Mouse (Mus musculus) macrophage (primary cell): ENCODE results near the gene Rftn2. TPM values are rescaled to one million over a fixed set of nuclear protein-coding genes. Genes with fewer than 3 reads are reported as not detected.

Experiments used
- H3K27ac ChIP-seq: fragments of 350-480 bp; formaldehyde crosslinking; 2 replicates; pipeline ENCODE4 v1.9.0; 2021
- H3K36me3 ChIP-seq: fragments of 350-480 bp; formaldehyde crosslinking; 2 replicates; pipeline ENCODE4 v1.9.0; 2021; ENCODE audit errors: inconsistent target
- H3K4me3 ChIP-seq: fragments of 350-480 bp; formaldehyde crosslinking; 2 replicates; pipeline ENCODE4 v1.9.0; 2021; ENCODE audit errors: inconsistent target
- H3K79me2 ChIP-seq: fragments of 350-480 bp; formaldehyde crosslinking; 2 replicates; pipeline ENCODE4 v1.9.0; 2021; ENCODE audit errors: inconsistent target
- WGBS: methylation state at CpG from one replicate; pipeline ENCODE4 v1.1.7; 2026; ENCODE audit warnings: inconsistent platforms; ENCODE audit not compliant: missing documents; 5-methylcytosine and 5-hydroxymethylcytosine counted together
- polyA plus RNA-seq: library from polyadenylated mRNA; stranded (reverse); fragments of 250-400 nt; gene quantifications from 3 replicates; pipeline ENCODE4 v1.2.4, GENCODE M21; 2018; ENCODE audit warnings: inconsistent platforms

Rftn2 gene
- polyA plus RNA-seq, 1 experiment from 2014 or later, result 2.8 TPM

DNA sequence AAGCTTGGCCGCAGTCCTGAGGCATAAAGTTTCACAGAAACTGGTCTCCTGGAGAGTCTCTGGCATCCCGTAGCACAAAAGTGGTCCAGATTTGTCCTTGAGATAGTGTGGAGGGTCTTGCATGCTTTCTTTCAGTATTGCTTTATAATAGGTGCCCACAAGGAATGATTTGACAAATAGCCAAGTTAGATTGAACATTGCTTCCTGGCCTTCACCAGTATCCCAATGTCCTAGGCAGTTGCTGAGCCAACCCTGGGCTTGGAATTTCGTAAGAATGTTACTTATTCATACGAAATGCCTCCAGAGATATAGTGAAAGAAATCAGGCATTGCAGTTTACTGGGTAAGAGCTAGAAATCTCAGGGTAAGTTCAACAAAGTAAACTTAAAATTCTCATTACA lies 58.0 kb downstream of the Rftn2 start:
- no peaks in the 10 kb centered on the region for H3K79me2 ChIP-seq
- H3K27ac ChIP-seq, result no peak overlapping the region
- no peaks in the 10 kb centered on the region for H3K36me3 ChIP-seq
- 90% methylated on average over 4 of the region's 4 CpGs for WGBS
- H3K4me3 ChIP-seq, result no peak overlapping the region

DNA sequence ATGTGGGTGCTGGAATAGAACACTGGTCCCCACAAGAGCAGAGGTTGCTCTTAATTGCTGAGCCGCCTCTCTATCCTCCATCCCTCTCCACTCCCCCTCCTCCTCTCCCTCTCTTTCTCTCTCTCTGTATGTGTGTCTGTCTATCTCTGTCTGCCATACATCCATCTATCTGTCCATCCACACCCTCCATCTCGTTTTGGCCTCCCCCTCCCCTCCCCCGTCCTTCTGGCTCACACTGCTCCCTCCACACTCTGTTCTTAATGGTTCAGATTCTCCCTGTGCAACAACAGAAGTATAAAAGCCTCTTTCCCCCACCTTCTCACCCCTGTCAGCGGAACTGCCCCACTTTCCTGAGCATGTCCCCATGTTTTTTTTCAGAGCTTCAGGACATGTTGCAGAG lies 59.0 kb downstream of the Rftn2 start:
- WGBS, result 84% methylated on average over 4 of the region's 4 CpGs

DNA sequence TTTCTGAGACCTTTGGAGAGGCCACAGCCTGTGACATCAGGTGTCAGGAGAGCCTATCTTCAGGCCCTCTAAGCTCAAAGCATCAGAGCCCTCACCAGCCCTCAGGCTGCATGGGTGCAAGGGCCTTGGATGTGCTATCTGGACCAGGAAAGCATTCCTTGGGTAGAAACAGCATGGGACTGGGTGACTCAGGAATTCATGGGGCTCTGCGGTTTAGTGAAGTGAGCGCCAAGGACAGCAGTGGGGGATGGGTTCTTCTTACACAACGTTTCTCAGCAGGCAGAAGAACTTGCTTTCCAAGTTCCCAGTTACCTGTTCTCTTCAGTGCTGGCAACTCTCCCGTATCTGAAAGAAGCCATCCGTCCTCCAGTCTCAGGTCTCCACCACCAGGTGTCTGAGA lies 62.6 kb downstream of the Rftn2 start:
- Histone ChIP-seq H3K27ac (no peak overlapping the region), H3K4me3 (no peak overlapping the region), H3K36me3 (no peaks in the 10 kb centered on the region), H3K79me2 (no peaks in the 10 kb centered on the region)
- WGBS, result 61% methylated on average over 5 of the region's 5 CpGs

More for the DNA sequence above, 59.0 kb downstream of the Rftn2 start:
- no peaks in the 10 kb centered on the region for H3K79me2 ChIP-seq
- H3K27ac ChIP-seq, result no peak overlapping the region
- no peak overlapping the region for H3K4me3 ChIP-seq
- no peaks in the 10 kb centered on the region for H3K36me3 ChIP-seq

DNA sequence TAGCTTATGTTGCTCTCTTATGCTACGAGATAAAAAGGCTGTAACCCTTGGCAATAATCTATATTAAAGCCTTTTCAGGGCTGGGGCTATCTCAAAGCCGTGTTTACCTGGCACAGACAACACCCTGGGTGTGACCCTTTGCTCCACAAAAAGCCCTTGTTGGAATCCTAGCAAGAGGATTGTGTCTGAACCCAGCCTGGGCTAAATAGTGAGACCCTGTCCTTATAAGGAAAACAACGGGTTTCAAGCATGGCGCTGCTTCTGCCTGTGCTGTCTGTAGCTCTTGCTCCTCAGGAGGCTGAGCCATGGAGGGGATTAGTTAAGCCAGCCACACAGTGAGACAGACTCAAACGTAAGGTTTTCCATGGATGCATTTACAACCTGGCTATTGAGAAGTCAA lies 63.8 kb downstream of the Rftn2 start:
- H3K27ac ChIP-seq, result no peak overlapping the region
- no peaks in the 10 kb centered on the region for H3K79me2 ChIP-seq
- H3K36me3 ChIP-seq, result no peaks in the 10 kb centered on the region
- WGBS, result 96% methylated on average over 5 of the region's 5 CpGs
- H3K4me3 ChIP-seq, result no peak overlapping the region

DNA sequence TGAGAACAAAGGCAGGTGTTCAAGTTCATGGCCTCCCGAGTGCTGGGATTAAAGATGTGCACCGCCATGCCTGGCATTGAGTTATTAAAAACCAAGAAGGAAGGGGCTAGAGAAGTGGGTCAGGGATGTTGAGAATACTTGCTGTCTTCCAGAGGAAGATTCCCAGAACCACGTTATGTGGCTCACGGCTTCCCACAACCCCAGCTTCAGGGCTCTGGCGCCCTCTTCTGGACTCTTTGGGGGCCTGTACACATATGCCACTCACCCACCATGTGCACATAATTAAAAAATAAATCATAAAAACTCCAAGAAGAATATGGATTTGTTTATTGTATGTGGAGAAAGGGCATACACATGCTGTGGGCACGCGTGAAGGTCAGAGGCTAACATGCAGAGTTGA lies 64.7 kb downstream of the Rftn2 start:
- Histone ChIP-seq H3K27ac (no peak overlapping the region), H3K79me2 (no peaks in the 10 kb centered on the region), H3K4me3 (no peak overlapping the region), H3K36me3 (no peaks in the 10 kb centered on the region; the same call in 1 of the 2 replicates)
- 89% methylated on average over 7 of the region's 7 CpGs for WGBS

DNA sequence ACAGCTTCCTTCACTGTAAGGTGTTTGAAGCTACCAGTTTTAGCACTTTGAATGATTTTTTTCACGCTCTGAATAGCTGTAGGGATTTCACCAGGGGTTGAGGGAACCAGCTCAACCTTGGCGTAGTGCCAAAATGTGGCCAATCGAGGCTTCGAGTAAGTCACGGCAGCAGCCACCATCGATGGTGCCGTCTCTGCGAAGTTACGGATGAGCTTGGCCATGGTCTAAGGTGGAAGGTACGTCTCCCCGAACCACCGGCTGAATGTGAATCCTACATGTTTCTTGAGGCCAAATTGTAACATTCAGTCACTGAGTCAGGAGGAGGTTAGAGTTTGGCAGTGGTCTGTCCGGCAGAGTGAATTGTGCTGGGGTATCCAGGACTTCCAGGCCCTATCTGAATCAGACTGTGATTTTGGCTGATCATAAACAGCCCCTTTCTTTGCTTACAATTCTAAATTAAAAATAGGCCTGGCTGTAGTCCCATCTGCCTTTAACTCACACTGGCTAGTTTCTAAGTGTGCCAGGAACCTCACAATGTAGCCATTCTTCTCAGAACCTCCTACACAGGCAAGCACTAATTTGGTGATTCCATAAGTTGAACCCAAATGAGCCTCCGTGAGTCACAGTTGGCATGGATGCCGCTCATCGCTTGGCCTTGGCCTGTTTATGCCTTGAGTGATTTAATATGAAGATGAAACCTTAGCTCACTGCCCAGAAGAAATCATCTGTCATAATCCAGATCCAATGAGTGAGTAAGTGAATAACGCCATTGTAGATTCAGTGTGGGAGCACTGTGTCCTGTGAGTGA lies 65.5 kb downstream of the Rftn2 start:
- H3K79me2 ChIP-seq, result no peaks in the 10 kb centered on the region
- whole genome bisulfite sequencing, result 95% methylated on average over 16 of the region's 17 CpGs
- H3K27ac ChIP-seq, result no peak overlapping the region
- H3K36me3 ChIP-seq, result peaks cover 8% of the 10 kb centered on the region
- no peak overlapping the region for H3K4me3 ChIP-seq

DNA sequence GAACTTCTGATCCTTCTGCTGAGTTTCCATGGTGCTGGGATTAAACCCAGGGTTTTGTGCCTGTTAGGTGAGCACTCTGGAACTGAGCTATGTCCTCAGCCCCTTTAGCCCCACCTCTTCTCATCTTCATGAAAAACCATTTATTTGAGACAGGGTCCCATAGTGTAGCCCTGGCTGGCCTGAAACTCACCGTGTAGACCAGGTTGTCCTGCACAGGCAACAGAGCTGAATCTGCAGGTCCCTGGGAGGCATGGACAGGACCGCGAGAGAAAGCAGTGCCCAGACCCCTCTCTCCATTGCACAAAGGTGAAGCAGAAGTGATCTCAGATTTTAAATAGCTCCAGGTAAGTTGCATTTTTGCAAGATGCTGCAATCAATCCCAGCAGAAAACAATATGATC lies 66.4 kb downstream of the Rftn2 start:
- no peaks in the 10 kb centered on the region for H3K79me2 ChIP-seq
- WGBS, result 95% methylated on average over 3 of the region's 3 CpGs
- peaks cover 16% of the 10 kb centered on the region for H3K36me3 ChIP-seq
- H3K4me3 ChIP-seq, result no peak overlapping the region
- no peak overlapping the region for H3K27ac ChIP-seq

DNA sequence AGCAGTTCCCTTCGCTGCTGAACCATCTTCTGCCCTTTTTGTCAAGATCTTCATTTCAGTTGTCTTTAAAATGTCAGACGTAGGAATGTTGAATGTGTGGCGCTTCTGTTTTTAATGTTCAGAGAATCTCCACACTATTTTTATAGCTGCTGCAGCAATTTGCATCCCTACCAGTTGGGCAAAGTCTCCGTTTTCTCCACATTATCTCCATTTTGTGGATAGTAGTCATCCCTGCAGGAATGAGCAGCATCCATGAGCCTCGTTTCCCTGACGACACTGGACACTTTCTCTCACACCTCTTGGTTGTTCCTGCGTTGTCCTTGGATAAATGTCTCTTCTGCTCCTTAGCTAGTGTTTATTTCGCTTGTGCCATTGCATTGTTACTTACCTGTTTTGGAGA lies 67.8 kb downstream of the Rftn2 start:
- 92% methylated on average over 8 of the region's 8 CpGs for WGBS
- Histone ChIP-seq H3K36me3 (peaks cover 16% of the 10 kb centered on the region), H3K4me3 (no peak overlapping the region), H3K79me2 (no peaks in the 10 kb centered on the region), H3K27ac (no peak overlapping the region)

DNA sequence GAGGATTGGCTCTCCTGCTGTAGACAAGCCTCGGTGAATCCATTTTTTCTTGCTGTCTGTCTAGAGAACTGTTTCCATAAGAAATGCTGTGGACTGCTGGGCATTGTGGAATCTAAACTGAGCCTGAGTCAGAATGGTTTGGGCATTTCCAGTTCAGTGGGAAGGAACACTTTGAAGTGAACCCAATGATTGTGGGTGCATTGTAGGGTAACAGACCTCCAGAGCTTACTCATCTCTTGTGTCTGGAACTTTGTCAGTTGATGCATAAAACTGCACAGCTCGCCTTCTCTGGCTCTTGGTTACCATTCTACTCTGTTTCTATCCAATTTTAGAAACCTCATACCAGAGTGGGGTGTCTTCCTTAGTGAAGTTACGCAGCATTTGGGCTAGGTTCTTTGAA lies 68.4 kb downstream of the Rftn2 start:
- H3K79me2 ChIP-seq, result no peaks in the 10 kb centered on the region
- H3K36me3 ChIP-seq, result peaks cover 20% of the 10 kb centered on the region
- no peak overlapping the region for H3K27ac ChIP-seq
- WGBS, result 96% methylated on average over 3 of the region's 3 CpGs
- H3K4me3 ChIP-seq, result no peak overlapping the region

DNA sequence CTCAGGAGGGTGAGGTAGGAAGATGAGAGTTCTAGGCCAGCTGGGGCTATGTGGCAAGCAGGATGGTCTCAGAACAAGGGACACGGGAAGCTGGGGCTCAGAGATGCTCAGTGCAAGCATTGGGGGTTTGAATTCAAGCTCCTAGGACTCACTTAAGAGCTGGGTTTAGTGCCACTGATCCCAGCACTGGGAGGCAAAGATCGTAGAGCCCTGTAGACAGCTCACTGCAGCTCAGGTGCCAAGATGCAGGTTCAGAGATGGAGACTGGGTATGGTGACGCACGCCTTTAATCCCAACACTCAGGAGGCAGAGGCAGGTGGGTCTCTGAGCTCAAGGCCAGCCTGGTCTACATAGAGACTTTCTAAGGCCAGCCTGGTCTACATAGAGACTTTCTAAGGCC lies 69.3 kb downstream of the Rftn2 start:
- Histone ChIP-seq H3K36me3 (peaks cover 29% of the 10 kb centered on the region), H3K27ac (no peak overlapping the region), H3K4me3 (no peak overlapping the region), H3K79me2 (no peaks in the 10 kb centered on the region)
- WGBS, result 97% methylated on average over 4 of the region's 4 CpGs

DNA sequence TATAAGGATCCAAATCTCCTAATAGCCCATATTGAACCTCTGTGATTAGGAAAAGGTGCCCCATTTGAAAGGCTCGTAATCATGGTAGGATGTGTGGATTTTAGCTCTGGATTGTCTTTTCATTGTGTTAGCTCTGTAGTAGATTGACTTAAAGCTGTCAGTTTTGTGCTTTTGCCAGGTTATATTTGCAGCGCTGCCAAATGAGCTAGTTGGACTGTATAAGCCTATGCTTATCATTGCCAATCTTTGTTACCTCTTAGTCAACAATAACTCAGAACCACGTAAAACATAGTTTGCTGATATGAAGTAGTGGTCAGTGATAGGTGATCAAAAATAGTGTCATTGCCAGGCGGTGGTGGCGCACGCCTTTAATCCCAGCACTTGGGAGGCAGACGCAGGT lies 81.0 kb downstream of the Rftn2 start:
- peaks cover 70% of the 10 kb centered on the region for H3K79me2 ChIP-seq
- no peak overlapping the region for H3K27ac ChIP-seq
- 98% methylated on average over 7 of the region's 7 CpGs for WGBS
- no peak overlapping the region for H3K4me3 ChIP-seq
- H3K36me3 ChIP-seq, result peaks cover 44% of the 10 kb centered on the region

DNA sequence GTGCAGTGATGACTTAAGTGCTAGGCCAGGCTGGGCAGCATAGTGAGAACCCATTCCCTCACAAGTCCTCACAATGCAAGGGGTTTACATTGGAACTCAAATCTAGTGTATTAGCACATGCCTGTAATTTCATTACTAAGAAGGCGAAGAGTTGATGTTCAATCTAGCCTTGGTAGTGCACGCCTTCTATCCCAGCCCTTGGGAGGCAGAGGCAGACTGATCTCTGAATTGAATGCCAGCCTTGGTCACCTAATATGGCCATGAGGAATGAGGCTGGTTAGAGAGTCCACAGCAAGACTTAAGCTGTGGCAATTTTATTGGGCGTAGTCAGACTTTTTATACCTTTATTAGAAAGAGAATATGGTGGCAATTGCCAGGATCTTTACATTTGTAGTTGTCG lies 82.2 kb downstream of the Rftn2 start:
- H3K4me3 ChIP-seq, result no peak overlapping the region
- H3K36me3 ChIP-seq, result peaks cover 32% of the 10 kb centered on the region
- WGBS, result 98% methylated on average over 4 of the region's 4 CpGs
- H3K27ac ChIP-seq, result no peak overlapping the region
- H3K79me2 ChIP-seq, result peaks cover 82% of the 10 kb centered on the region

DNA sequence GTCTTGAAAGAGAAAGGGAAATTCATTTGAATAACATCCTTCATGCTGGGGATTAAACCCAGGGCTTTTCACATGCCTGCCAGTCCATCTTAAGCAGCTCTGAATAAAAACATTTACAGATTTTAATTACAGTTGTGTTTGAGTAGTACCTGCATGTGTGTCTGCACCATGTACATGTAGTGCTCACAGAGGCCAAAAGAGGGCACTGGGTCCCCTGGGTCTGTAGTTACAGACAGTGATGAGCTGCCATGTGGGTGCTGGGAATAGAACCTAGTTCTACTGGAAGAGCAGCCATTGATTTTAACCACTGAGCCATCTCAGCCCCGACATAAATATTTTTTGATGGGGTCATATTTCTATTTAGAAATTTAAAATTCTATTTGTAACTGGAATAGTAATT lies 90.7 kb downstream of the Rftn2 start:
- Histone ChIP-seq H3K27ac (no peak overlapping the region), H3K4me3 (no peak overlapping the region), H3K36me3 (peaks cover 15% of the 10 kb centered on the region; the same call in 1 of the 2 replicates), H3K79me2 (peaks cover 92% of the 10 kb centered on the region)
- WGBS, result 90% methylated on average over 1 of the region's 1 CpGs

DNA sequence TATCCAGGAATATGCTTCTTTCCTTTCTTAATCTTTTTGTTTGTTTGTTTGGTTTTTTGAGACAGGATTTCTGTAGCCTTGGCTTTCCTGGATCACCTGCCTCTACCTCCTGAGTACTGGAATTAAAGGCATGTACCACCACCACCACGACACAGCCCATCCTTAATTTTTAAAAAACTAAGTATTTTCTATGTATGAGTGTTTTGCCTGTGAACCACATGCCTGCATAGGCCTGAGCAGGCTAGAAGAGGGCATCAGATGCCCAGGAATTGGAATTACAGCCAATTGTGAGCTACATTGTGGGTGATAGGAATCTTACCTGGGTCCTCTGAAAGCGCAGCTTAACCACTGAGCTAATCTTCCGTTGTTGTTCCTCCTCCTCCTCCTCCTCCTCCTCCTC lies 92.3 kb downstream of the Rftn2 start:
- no peak overlapping the region for H3K4me3 ChIP-seq
- WGBS, result 74% methylated on average over 2 of the region's 3 CpGs
- peaks cover 15% of the 10 kb centered on the region; the same call in 1 of the 2 replicates for H3K36me3 ChIP-seq
- peaks cover 77% of the 10 kb centered on the region for H3K79me2 ChIP-seq
- H3K27ac ChIP-seq, result no peak overlapping the region

DNA sequence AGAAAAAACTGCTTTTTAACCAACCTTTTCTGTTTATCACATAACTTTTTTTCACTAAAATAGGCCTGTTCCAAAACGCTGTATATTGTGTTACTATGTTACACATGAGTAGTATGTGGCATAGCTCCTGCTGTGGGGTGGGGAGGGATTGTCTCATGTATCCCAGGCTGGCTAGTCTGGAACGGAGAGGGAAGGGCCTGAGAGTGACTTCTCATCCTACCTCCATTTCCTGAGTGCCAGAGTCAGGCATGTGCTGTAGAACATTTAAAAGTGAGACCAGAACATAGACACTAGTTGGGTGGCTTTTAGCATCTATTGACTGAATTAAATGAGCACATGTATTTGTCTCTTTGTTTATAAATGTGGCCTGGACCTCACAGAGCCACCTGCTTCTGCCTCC lies 93.4 kb downstream of the Rftn2 start:
- H3K27ac ChIP-seq, result no peak overlapping the region
- WGBS, result 85% methylated on average over 2 of the region's 2 CpGs
- H3K79me2 ChIP-seq, result peaks cover 66% of the 10 kb centered on the region
- H3K36me3 ChIP-seq, result peaks cover 14% of the 10 kb centered on the region; the same call in 1 of the 2 replicates
- H3K4me3 ChIP-seq, result no peak overlapping the region

DNA sequence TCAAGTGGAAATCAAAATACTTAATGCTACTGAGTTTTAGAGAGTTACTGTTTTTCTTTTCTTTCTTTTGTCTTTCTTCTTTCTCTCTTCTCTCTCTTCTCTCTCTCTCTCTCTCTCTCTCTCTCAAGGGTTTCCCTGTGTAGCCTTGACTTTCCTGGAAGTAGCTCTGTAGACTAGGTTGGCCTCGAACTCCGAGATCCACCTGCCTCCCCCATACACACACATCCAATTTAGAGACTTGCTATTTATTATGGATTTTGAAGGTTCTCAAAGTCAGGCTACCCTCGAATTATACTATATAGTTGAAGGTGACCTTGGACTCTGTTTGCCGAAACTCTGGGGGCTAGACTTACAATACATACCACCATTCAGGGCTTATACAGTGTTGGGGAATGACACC lies 94.3 kb downstream of the Rftn2 start:
- peaks cover 57% of the 10 kb centered on the region for H3K79me2 ChIP-seq
- H3K4me3 ChIP-seq, result peak overlapping the region; percentile 73
- 61% methylated on average over 4 of the region's 4 CpGs for WGBS
- H3K36me3 ChIP-seq, result peaks cover 6% of the 10 kb centered on the region; the same call in 1 of the 2 replicates
- no peak overlapping the region for H3K27ac ChIP-seq
